Mouse (Mus musculus): ENCODE measurements around the gene Gm42791. TPM values are rescaled to one million over a fixed set of nuclear protein-coding genes. Genes with fewer than 3 reads are reported as not detected.

Gm42791 gene
- total RNA-seq (2021), result 1 to 10 TPM; 4.1 to 6.0 TPM

DNA sequence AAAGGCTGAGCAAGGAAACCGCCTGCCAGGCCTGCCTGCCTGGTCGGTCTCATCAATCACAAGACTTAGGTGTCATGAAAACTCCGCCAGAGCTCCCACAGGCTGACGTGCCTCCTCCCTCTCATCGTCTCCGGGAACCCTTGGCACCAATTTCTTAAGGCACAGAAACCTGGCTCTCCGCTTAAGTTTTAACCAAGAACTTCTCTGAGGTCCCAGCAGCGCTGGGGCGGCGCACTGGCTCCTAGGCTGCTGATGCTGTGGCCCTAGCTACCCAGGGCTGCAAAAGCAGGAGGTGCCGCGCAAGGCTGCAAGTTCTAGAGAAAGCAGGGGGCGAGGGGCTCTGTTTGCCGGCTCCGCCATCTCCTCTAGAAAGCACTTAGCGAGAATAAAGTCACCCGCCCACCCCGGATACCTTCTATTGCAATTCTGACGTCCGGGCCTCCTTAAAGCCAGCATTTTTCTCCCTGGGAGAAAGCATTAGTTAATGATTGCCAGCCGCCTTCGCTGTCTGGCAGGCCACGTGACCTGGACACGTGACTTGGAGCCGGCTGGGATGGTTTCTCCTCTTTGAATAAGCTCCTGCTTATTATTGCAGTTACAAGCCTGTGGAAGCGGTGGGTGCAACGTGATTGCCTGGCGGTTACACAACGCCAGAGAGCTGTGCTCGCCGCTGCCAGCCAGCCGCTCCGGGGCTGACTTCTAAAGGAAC, at the start of gene Gm42791:
Gm42791 (minus strand) TSS at position 442 of the 709 bp plus-strand sequence.
- peak; percentile 94 for DNase-seq
- intact Hi-C loops (cut with DNase I), result loop anchor here (5.0 kb wide), 1 partner anchor 88 kb away; no protein-coding TSS in a partner anchor

DNA sequence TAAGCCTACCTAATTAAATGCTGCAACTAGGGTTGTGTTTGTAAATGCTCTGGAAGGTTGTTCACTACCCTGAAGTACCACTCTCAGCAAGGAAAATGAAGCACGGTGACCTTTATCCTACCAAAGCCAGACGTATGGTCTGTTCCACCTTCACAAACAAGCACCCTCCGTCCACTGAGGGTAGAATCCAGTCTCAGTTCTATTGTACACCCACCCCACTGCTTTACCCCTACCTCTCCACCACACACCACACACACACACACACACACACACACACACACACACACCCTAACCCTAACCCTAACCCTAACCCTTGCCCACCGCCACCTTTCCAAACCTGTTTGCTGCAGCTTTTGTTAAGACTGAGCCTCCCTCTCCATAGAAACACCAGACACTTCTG, 49.1 kb upstream of the Gm42791 start:
- DNase-seq, result no peak
- intact Hi-C loops (cut with DNase I), result no loop called here

- intact Hi-C loops (cut with DNase I), result no loop called here
- no peak for DNase-seq
These were observed 48.3 kb upstream of the Gm42791 start for GRCm38 (mm10) chr5:149043240-149043639.

GRCm38 (mm10) chr5:149039825-149040224, 44.9 kb upstream of the Gm42791 start:
- peak in 1 of 2 experiments; percentile 44 for DNase-seq
- intact Hi-C loops (cut with DNase I), result no loop called here

- peak; percentile 69 to 73 for DNase-seq
- intact Hi-C loops (cut with DNase I), result no loop called here
These were observed 42.8 kb upstream of the Gm42791 start for GRCm38 (mm10) chr5:149037729-149038128.

DNA sequence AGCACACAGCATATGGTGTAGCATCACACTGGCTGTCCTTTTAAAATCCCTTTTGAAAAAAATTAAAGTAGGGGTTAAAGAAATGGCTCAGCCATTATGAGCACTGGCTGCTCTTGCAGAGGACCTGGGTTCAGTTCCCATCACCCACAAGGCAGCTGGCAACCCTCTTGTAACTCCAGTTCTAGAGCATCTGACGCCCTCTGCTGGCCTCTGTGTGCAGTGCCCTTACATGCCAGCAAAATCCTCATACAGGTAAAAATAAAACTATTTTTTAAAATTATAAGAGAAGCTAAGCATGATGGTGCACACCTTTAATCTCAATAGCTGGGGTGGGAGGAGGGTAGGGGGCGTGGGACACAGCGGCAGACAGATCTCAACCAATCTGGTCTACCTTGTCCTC, 42.0 kb upstream of the Gm42791 start:
- DNase-seq, result no peak
- intact Hi-C loops (cut with DNase I), result no loop called here

- intact Hi-C loops (cut with DNase I), result loop anchor here (5.0 kb wide), 1 partner anchor 80 kb away; no protein-coding TSS in a partner anchor
- no peak for DNase-seq
These were observed 37.5 kb upstream of the Gm42791 start for GRCm38 (mm10) chr5:149032438-149032837.

GRCm38 (mm10) chr5:149031199-149031750, 36.3 kb upstream of the Gm42791 start:
- DNase-seq, result peak; percentile 73 to 75
- intact Hi-C loops (cut with DNase I), result loop anchor here (2.0 to 5.0 kb wide), 2 partner anchors 24 to 79 kb away; no protein-coding TSS in a partner anchor

DNA sequence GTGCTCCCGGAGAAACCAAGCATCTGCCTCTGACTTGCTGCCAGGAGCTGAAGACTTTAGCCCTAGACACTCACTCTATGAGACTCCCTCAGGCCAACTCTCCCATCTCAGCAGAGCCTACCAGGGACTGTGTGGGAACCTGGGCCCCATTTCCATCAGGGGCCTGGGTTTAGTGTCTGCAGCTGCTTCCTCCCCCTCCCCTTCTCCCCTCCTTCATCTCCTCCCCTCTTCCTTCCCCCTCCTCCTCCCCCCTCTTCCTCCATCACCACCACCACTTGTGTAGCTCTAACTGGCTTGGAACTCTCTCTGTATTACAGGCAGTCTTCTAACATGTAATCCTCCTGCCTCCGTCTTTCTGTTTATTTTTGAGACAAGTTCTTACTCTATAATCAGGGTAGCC, 35.2 kb upstream of the Gm42791 start:
- intact Hi-C loops (cut with DNase I), result loop anchor here (2.0 to 5.0 kb wide), 2 partner anchors 23 to 78 kb away; no protein-coding TSS in a partner anchor

DNA sequence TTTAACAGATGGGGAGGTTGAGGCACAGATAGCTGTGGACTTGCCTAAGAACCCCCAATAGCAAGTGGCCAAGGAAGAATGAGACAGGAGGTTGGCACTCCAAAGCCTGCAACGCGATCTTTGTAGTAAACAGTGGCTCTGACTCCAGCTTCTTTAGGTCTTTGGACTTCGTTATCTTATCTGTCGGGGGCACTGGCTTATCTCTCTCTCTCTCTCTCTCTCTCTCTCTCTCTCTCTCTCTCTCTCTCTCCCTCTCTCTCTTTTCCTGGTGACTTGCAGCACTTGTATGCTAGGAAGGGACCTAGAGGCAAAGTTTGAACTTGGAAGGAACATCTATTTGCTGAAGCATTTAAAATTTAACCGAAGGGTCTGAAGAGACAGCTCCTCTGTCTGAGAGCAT, 33.4 kb upstream of the Gm42791 start:
- intact Hi-C loops (cut with DNase I), result no loop called here
- no peak for DNase-seq

More for the DNA sequence above, 35.2 kb upstream of the Gm42791 start:
- no peak for DNase-seq

DNA sequence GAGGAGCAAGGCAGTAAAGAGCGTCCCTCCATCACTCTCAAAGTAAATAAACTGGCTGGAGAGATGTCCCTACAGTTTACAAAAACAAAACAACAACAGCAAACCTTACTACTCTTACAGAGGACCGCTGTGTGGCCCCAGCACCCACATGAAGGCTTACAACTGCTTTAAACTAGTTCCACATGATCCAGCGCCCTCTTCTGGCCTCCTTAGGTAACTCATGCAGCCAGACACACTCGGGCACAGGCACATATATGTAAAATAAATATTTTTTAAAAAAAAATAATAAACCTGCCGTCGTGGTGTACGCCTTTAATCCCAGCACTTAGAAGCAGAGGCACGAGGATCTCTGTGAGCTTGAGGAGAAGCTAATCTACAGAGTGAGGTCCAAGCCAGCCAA, 32.4 kb upstream of the Gm42791 start:
- intact Hi-C loops (cut with DNase I), result no loop called here
- no peak for DNase-seq

- intact Hi-C loops (cut with DNase I), result no loop called here
- DNase-seq, result no peak
These were observed 26.2 kb upstream of the Gm42791 start for GRCm38 (mm10) chr5:149021120-149021519.

GRCm38 (mm10) chr5:149020681-149021062, 25.7 kb upstream of the Gm42791 start:
- no peak for DNase-seq
- intact Hi-C loops (cut with DNase I), result no loop called here

GRCm38 (mm10) chr5:149020059-149020680, 25.2 kb upstream of the Gm42791 start:
- no peak for DNase-seq
- intact Hi-C loops (cut with DNase I), result no loop called here

GRCm38 (mm10) chr5:149017666-149018415, 22.9 kb upstream of the Gm42791 start:
- DNase-seq, result no peak
- intact Hi-C loops (cut with DNase I), result no loop called here

GRCm38 (mm10) chr5:149017181-149017580, 22.2 kb upstream of the Gm42791 start:
- no peak for DNase-seq
- intact Hi-C loops (cut with DNase I), result no loop called here

DNA sequence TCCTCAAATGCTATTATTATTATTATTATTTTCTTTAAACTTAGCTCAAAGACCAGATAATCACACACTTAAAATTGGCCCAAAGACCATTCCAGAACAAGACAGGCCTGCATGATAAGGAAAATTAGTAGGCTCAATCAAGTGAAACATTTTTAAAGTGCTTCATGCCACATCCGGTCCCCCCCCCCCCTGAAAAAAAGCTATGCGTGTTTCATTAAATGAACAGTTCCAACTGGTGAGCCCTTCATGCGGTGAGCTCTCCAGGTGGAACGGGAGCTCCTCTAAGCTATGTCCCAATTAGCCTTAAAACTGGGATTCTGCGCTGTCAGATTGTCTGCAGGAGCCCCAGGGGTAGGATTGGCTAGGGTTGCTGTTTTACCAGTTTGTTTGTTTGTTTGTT, 21.3 kb upstream of the Gm42791 start:
- intact Hi-C loops (cut with DNase I), result no loop called here
- DNase-seq, result no peak

- peak; percentile 26 to 42 for DNase-seq
- intact Hi-C loops (cut with DNase I), result no loop called here
These were observed 20.6 kb upstream of the Gm42791 start for GRCm38 (mm10) chr5:149015335-149016201.

- intact Hi-C loops (cut with DNase I), result no loop called here
- no peak for DNase-seq
These were observed 19.8 kb upstream of the Gm42791 start for GRCm38 (mm10) chr5:149014600-149015268.
